Mouse (Mus musculus): Measurements from ENCODE around the gene Usp29. TPM values are rescaled to one million over a fixed set of nuclear protein-coding genes. Genes with fewer than 3 reads are reported as not detected.

Gene Usp29
- polyA plus RNA-seq, 1 experiment from 2014 or later = 23.2 TPM

GRCm38 (mm10) chr7:6797408-6797807 lies 67.0 kb downstream of the Usp29 start:
- Histone ChIP-seq H3K9me3 (replicated peaks) (no peaks in the 10 kb centered on the region), H3K4me1 (no peaks in the 10 kb centered on the region), H3K27ac (no peak overlapping the region), H3K4me2 (no peak overlapping the region), H3K9ac (no peak overlapping the region), H3K36me3 (ENCODE audit: poor library complexity, severe bottlenecking) (no peaks in the 10 kb centered on the region), H3K27me3 (no peaks in the 10 kb centered on the region), H3K4me3 (no peak overlapping the region)
- 73% methylated on average over 2 of the region's 2 CpGs for WGBS
- ATAC-seq = no peak

DNA sequence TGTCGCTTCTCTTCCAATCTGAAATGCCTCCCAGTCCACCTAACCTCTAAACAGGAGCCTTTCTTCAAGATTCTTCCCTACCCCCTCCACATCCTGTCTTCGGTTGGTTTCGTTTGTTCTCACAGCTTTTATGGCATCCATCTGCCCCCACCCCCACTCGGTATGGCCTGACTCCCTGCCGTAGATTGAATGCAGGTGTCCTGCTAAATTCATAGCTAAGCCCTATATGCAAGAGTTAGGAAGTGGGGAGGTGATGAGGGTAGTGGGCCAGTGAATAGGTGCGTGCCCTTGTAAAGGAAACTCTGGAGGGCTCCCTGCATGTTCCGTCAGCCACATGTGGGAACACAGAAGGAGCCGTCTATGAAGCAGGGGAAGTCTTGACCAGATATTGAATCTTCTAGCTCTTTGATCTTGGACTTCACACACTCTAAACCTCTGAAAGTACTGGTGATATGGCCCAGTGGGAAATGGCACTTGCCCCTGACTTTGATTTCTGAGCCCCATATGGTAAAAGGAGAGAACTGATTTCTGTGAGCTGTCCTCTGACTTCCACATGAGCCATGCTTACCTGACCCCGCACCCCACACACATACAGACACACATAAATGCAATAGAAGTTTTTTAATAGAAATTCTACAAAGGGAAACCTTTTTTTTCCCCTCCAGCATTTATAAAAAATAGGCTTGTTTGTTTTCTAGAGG lies 68.9 kb downstream of the Usp29 start:
- H3K4me1 ChIP-seq = no peaks in the 10 kb centered on the region
- 81% methylated on average over 9 of the region's 9 CpGs for WGBS
- no peaks in the 10 kb centered on the region for H3K36me3 ChIP-seq (ENCODE audit: poor library complexity, severe bottlenecking)
- H3K4me3 ChIP-seq = no peak overlapping the region
- H3K4me2 ChIP-seq = no peak overlapping the region
- H3K27me3 ChIP-seq = no peaks in the 10 kb centered on the region
- no peak overlapping the region for H3K9ac ChIP-seq
- no peak for ATAC-seq
- H3K9me3 ChIP-seq (replicated peaks) = no peaks in the 10 kb centered on the region
- no peak overlapping the region for H3K27ac ChIP-seq

GRCm38 (mm10) chr7:6800586-6801441 lies 70.4 kb downstream of the Usp29 start:
- Histone ChIP-seq H3K9me3 (replicated peaks) (no peaks in the 10 kb centered on the region), H3K27ac (no peak overlapping the region)

DNA sequence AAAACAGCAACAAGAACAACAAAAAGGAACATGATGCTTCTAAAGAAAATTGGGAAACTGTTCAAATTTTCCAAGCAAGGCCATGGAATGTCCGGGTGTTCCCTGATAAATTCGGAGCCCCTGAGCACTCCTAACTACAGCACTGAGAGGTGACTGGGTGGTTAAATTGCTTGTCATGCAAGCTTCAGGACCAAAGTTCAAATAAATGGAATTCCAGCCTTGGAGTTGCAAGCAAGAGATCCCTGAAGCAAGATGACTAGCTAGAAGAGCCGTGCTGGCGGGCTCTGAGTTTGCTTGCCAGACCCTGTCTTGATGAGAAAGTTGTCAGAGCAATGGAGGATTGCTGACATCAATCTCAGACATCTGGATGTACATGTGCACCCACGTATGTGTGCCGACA lies 71.3 kb downstream of the Usp29 start:
- H3K27me3 ChIP-seq = no peaks in the 10 kb centered on the region
- no peaks in the 10 kb centered on the region for H3K4me1 ChIP-seq
- no peaks in the 10 kb centered on the region for H3K9me3 ChIP-seq (replicated peaks)
- H3K27ac ChIP-seq = no peak overlapping the region
- no peaks in the 10 kb centered on the region for H3K36me3 ChIP-seq (ENCODE audit: poor library complexity, severe bottlenecking)
- no peak for ATAC-seq
- no peak overlapping the region for H3K4me3 ChIP-seq
- H3K9ac ChIP-seq = no peak overlapping the region
- H3K4me2 ChIP-seq = no peak overlapping the region
- WGBS = 89% methylated on average over 6 of the region's 6 CpGs

More at GRCm38 (mm10) chr7:6800586-6801441, 70.4 kb downstream of the Usp29 start:
- Histone ChIP-seq H3K9ac (no peak overlapping the region), H3K4me2 (no peak overlapping the region), H3K4me3 (no peak overlapping the region), H3K4me1 (no peaks in the 10 kb centered on the region), H3K27me3 (no peaks in the 10 kb centered on the region), H3K36me3 (ENCODE audit: poor library complexity, severe bottlenecking) (no peaks in the 10 kb centered on the region)
- ATAC-seq = no peak
- 87% methylated on average over 12 of the region's 12 CpGs for WGBS

GRCm38 (mm10) chr7:6810556-6810955 lies 80.2 kb downstream of the Usp29 start:
- H3K4me2 ChIP-seq = 0 out of 2 replicates have a peak overlapping the region, but pooled peaks have one; percentile 8
- no peaks in the 10 kb centered on the region for H3K9me3 ChIP-seq (replicated peaks)
- H3K36me3 ChIP-seq (ENCODE audit: poor library complexity, severe bottlenecking) = no peaks in the 10 kb centered on the region
- 7% methylated on average over 3 of the region's 3 CpGs for WGBS
- H3K4me3 ChIP-seq = no peak overlapping the region
- H3K27me3 ChIP-seq = no peaks in the 10 kb centered on the region
- peak overlapping the region; percentile 54; the same call in 1 of the 2 replicates for H3K27ac ChIP-seq
- no peak overlapping the region for H3K9ac ChIP-seq
- peaks cover 38% of the 10 kb centered on the region for H3K4me1 ChIP-seq
- ATAC-seq = peak; percentile 89

DNA sequence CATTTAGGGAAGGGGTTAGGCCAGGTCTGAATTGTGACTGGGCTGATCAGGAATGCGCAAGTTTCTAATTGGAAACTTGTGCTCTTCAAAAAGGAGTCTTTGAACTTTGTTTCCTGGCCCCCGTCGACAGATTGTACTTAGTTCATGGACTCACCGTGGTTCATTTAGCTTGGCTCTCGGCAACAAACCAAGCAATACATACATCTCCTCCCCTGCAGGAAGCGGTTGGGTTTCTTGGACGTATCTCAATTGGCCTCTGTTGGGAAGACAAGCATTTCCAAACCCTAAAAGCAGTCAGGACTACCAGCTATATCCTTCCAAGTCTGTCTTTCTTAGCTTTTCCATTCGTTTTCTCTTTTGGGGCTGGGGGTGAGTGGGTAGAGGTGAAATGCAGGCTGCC lies 84.6 kb downstream of the Usp29 start:
- no peaks in the 10 kb centered on the region for H3K9me3 ChIP-seq (replicated peaks)
- no peak overlapping the region for H3K4me3 ChIP-seq
- no peak overlapping the region for H3K9ac ChIP-seq
- H3K4me2 ChIP-seq = no peak overlapping the region
- H3K36me3 ChIP-seq (ENCODE audit: poor library complexity, severe bottlenecking) = no peaks in the 10 kb centered on the region
- H3K27ac ChIP-seq = no peak overlapping the region
- H3K4me1 ChIP-seq = peaks cover 39% of the 10 kb centered on the region
- H3K27me3 ChIP-seq = no peaks in the 10 kb centered on the region
- WGBS = 11% methylated on average over 8 of the region's 8 CpGs
- ATAC-seq = no peak

DNA sequence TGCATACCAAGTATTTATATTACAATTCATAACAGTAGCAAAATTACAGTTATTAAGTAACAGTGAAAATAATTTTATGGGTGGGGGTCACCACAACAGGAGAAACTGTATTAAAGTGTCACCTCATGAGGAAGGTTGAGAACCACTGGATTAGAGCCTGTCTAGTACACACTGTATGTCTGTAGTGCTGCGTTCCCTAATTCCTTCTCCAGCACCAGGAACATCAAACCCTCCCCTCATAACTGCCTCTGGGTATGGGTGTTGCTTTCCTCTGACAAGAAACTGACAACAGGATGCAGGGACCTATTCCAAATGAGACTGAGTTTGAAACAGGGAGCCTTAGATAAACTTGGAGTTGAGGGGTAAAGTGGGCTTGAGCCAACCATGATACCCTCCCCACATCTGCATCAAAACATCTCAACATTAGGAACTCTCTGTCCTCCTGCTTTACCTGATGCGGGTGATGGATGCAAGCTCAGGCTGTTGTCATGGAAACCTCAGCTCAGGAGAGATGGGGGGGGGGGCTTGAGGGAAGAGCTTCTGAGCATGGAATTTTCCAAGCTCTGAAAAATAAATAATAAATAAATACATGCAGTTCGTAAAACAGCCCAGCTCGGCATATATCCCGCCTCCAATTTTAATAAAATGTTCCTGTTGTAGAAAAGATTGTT lies 86.5 kb downstream of the Usp29 start:
- WGBS = 81% methylated on average over 5 of the region's 5 CpGs
- peak; percentile 40 for ATAC-seq
- H3K4me3 ChIP-seq = no peak overlapping the region

DNA sequence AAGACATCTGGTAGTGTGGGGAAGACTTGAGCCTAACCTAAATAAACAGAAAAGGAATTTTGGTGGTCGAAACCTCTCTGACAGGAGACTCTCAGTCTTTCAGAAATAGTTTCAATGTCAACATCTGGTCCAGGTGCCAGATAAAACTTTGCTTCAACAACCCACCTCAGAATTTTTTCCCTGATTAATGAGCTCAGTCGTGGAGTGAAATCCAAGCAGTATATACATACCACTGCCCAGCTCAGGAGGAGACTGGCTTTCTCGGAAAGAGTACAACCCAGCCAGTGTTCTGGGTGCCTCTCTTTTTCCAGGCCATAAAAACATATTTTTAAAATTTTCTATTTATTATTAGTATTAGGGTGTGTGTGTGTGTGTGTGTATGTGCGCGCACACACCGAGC lies 89.9 kb downstream of the Usp29 start:
- no peak overlapping the region for H3K27ac ChIP-seq
- no peaks in the 10 kb centered on the region for H3K36me3 ChIP-seq (ENCODE audit: poor library complexity, severe bottlenecking)
- ATAC-seq = no peak
- H3K4me3 ChIP-seq = no peak overlapping the region
- H3K4me2 ChIP-seq = no peak overlapping the region
- 91% methylated on average over 6 of the region's 6 CpGs for WGBS
- H3K4me1 ChIP-seq = peaks cover 9% of the 10 kb centered on the region
- no peaks in the 10 kb centered on the region for H3K9me3 ChIP-seq (replicated peaks)
- no peaks in the 10 kb centered on the region for H3K27me3 ChIP-seq
- H3K9ac ChIP-seq = no peak overlapping the region

More for the DNA sequence above, 86.5 kb downstream of the Usp29 start:
- Histone ChIP-seq H3K4me1 (peaks cover 21% of the 10 kb centered on the region), H3K9ac (no peak overlapping the region), H3K4me2 (no peak overlapping the region), H3K27ac (peak overlapping the region; percentile 49; the same call in 1 of the 2 replicates), H3K27me3 (no peaks in the 10 kb centered on the region), H3K9me3 (replicated peaks) (no peaks in the 10 kb centered on the region), H3K36me3 (ENCODE audit: poor library complexity, severe bottlenecking) (no peaks in the 10 kb centered on the region)

- WGBS = 44% methylated on average over 4 of the region's 4 CpGs
- Histone ChIP-seq H3K4me1 (no peaks in the 10 kb centered on the region), H3K4me2 (no peak overlapping the region), H3K9me3 (replicated peaks) (no peaks in the 10 kb centered on the region), H3K36me3 (ENCODE audit: poor library complexity, severe bottlenecking) (no peaks in the 10 kb centered on the region), H3K9ac (no peak overlapping the region), H3K27me3 (no peaks in the 10 kb centered on the region), H3K4me3 (no peak overlapping the region), H3K27ac (no peak overlapping the region)
- ATAC-seq = no peak
Measured at GRCm38 (mm10) chr7:6822633-6823032, 92.3 kb downstream of the Usp29 start.

GRCm38 (mm10) chr7:6823673-6824072 lies 93.3 kb downstream of the Usp29 start:
- 30% methylated on average over 2 of the region's 2 CpGs for WGBS
- Histone ChIP-seq H3K4me3 (no peak overlapping the region), H3K9ac (no peak overlapping the region), H3K9me3 (replicated peaks) (no peaks in the 10 kb centered on the region), H3K4me1 (no peaks in the 10 kb centered on the region; the same call in 1 of the 2 replicates), H3K36me3 (ENCODE audit: poor library complexity, severe bottlenecking) (no peaks in the 10 kb centered on the region), H3K27me3 (no peaks in the 10 kb centered on the region), H3K27ac (no peak overlapping the region), H3K4me2 (no peak overlapping the region)
- ATAC-seq = no peak

DNA sequence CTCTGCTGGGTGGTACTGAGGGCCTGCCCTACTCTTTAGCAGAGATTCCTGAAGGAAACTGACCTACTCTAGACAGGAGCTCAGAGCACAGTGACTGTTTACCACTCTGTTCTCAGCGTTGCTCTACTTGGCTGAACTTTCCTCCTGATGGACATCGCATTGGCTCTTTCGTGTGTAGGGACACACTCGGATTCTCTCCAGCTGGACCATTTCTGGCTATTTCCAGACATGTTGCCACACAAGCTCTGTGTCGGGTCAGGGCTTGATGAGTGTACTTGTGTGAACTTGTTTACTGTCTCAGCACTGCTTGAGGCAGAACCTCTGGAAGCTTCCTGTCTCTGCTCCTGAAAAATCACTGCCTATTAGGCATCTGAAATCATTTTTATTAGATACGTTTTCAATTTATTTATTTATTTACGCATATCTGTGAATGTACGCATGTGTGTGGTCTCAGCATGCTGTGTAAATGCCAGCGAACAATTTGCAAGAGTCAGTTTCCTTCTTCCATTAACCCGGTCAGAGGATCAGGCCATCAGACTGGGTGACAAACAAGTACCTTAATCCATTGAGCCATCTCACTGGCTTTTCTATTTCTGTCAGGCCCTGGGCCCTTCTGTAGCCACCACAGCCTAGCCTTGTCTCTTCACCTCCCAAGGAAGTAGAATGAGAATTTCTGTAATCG lies 95.7 kb downstream of the Usp29 start:
- Histone ChIP-seq H3K9ac (no peak overlapping the region), H3K4me2 (no peak overlapping the region), H3K27me3 (no peaks in the 10 kb centered on the region), H3K36me3 (ENCODE audit: poor library complexity, severe bottlenecking) (no peaks in the 10 kb centered on the region), H3K4me3 (no peak overlapping the region), H3K4me1 (peaks cover 9% of the 10 kb centered on the region), H3K27ac (no peak overlapping the region), H3K9me3 (replicated peaks) (no peaks in the 10 kb centered on the region)
- WGBS = 88% methylated on average over 11 of the region's 11 CpGs
- ATAC-seq = no peak

All from forebrain, embryonic 13.5 days (tissue).